In the genomic region with DNA sequence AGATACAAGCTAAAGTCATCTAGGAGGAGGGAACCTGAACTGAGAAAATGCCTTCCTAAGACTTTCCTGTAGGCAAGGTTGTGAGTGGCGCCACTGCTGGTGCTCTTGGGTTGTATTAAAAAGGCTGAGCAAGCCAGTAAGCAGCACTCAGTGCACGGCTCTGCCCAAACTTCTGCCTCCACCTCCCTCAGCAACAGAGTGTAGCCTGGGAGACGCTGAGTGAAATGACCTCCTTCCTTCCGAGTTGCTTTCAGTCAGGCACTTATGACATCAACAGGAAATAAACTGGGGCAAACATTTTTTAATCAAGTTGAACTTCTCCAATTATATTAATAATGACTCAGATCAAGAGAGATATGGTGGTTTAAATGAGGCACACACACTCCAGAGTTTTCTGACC, we compare ENCODE assay signal across 18 mouse cellular contexts. TPM values are rescaled to one million over a fixed set of nuclear protein-coding genes. Genes with fewer than 3 reads are reported as not detected.
DNase-seq lines count a peak whose midpoint lies in the region; ATAC-seq and TF ChIP-seq lines count a peak whose summit lies in the region.
"Had no signal": no experiment of that assay in that cellular context is flagged by ENCODE, and none has a peak within 500 bp of the region (broad histone marks: within the 10 kb centered on the region; RNA-seq: fewer than 3 reads in every experiment).

No protein-coding gene starts in this region.

- intact Hi-C loops in gastrocnemius, adult 2 months (cut with DNase I) = no loop called here

- peak overlapping the region; percentile 81 for H3K27ac ChIP-seq in gastrocnemius, adult 2 months
- H3K27ac ChIP-seq in limb, embryonic 15.5 days = peak overlapping the region; percentile 44; the same call in 1 of the 2 replicates
- no peak overlapping the region for H3K27ac ChIP-seq in limb, embryonic 10.5 days
- peak overlapping the region; percentile 64 for H3K27ac ChIP-seq in macrophage
- H3K27ac ChIP-seq in intestine, embryonic 16.5 days (ENCODE audit: low read length) = no peak overlapping the region
- H3K27ac ChIP-seq: embryonic facial prominence, embryonic 12.5 days; forebrain, embryonic 10.5 days; liver, embryonic 15.5 days; midbrain, embryonic 12.5 days had no signal

- peaks cover 20% of the 10 kb centered on the region for H3K36me3 ChIP-seq in limb, embryonic 15.5 days
- peaks cover 73% of the 10 kb centered on the region for H3K36me3 ChIP-seq in limb, embryonic 10.5 days
- no peaks in the 10 kb centered on the region; the same call in 1 of the 2 replicates for H3K36me3 ChIP-seq in macrophage (ENCODE audit: inconsistent target)
- H3K36me3 ChIP-seq in intestine, embryonic 16.5 days (ENCODE audit: control insufficient read depth, insufficient read depth, low read length) = no peaks in the 10 kb centered on the region

- 65% methylated on average over 4 of the region's 4 CpGs for WGBS in limb, embryonic 15.5 days
- 79% methylated on average over 4 of the region's 4 CpGs for WGBS in limb, embryonic 10.5 days
- 13% methylated on average over 4 of the region's 4 CpGs for WGBS in macrophage (ENCODE audit: missing documents)
- WGBS in intestine, embryonic 16.5 days = 72% methylated on average over 4 of the region's 4 CpGs

- no peak overlapping the region for H3K9ac ChIP-seq in limb, embryonic 15.5 days
- no peak overlapping the region for H3K9ac ChIP-seq in intestine, embryonic 16.5 days (ENCODE audit: low read depth, low read length)
- H3K9ac ChIP-seq: embryonic facial prominence, embryonic 12.5 days; liver, embryonic 15.5 days; midbrain, embryonic 12.5 days had no signal

- no peak overlapping the region for H3K4me2 ChIP-seq in limb, embryonic 15.5 days
- H3K4me2 ChIP-seq in intestine, embryonic 16.5 days (ENCODE audit: low read depth, low read length) = no peak overlapping the region
- H3K4me2 ChIP-seq: embryonic facial prominence, embryonic 12.5 days; liver, embryonic 15.5 days; midbrain, embryonic 12.5 days had no signal

- H3K4me3 ChIP-seq in gastrocnemius, adult 2 months = no peak overlapping the region
- H3K4me3 ChIP-seq in limb, embryonic 15.5 days = no peak overlapping the region
- H3K4me3 ChIP-seq in limb, embryonic 10.5 days = no peak overlapping the region
- no peak overlapping the region for H3K4me3 ChIP-seq in macrophage (ENCODE audit: inconsistent target)
- H3K4me3 ChIP-seq in intestine, embryonic 16.5 days (ENCODE audit: low read length) = no peak overlapping the region
- H3K4me3 ChIP-seq: embryonic facial prominence, embryonic 12.5 days; forebrain, embryonic 10.5 days; liver, embryonic 15.5 days; midbrain, embryonic 12.5 days had no signal

- no peaks in the 10 kb centered on the region for H3K27me3 ChIP-seq in limb, embryonic 15.5 days
- no peaks in the 10 kb centered on the region for H3K27me3 ChIP-seq in limb, embryonic 10.5 days (ENCODE audit: low read depth, poor library complexity, severe bottlenecking)
- no peaks in the 10 kb centered on the region for H3K27me3 ChIP-seq in intestine, embryonic 16.5 days (replicated peaks; ENCODE audit: control insufficient read depth, insufficient read depth, low read length)
- H3K27me3 ChIP-seq: embryonic facial prominence, embryonic 12.5 days; liver, embryonic 15.5 days; midbrain, embryonic 12.5 days had no signal

- peaks cover 18% of the 10 kb centered on the region for H3K4me1 ChIP-seq in limb, embryonic 15.5 days
- no peaks in the 10 kb centered on the region for H3K4me1 ChIP-seq in limb, embryonic 10.5 days
- H3K4me1 ChIP-seq in intestine, embryonic 16.5 days (ENCODE audit: control insufficient read depth, insufficient read depth, low read length) = peaks cover 10% of the 10 kb centered on the region; the same call in 1 of the 2 replicates
- H3K4me1 ChIP-seq: embryonic facial prominence, embryonic 12.5 days; forebrain, embryonic 10.5 days had no signal

- DNase-seq in gastrocnemius, adult 2 months = no peak
- no peak for DNase-seq in gastrocnemius, adult 18-20 months (ENCODE audit: low spot score)
- no peak for DNase-seq in limb, embryonic 10.5 days (ENCODE audit: low spot score)
- no peak for DNase-seq in frontal cortex, postnatal 14 days (ENCODE audit: low spot score in 2 of 2)
- DNase-seq: cerebellum, postnatal 14 days; gastrocnemius, postnatal 10 days; heart, postnatal 4 days; retina, postnatal 1 day; spleen, adult 18-20 months had no signal

- no peak for ATAC-seq in limb, embryonic 15.5 days (ENCODE audit: insufficient number of reproducible peaks, low FRiP score, low TSS enrichment, low read depth)
- peak; percentile 88 for ATAC-seq in CD4-positive, CD25-positive, alpha-beta regulatory T cell, adult 4 months
- ATAC-seq in intestine, embryonic 16.5 days = no peak
- ATAC-seq: intestine, postnatal 0 days had no signal

- H3K9me3 ChIP-seq in limb, embryonic 15.5 days = no peaks in the 10 kb centered on the region
- no peaks in the 10 kb centered on the region for H3K9me3 ChIP-seq in limb, embryonic 10.5 days (replicated peaks)
- H3K9me3 ChIP-seq in intestine, embryonic 16.5 days (ENCODE audit: control insufficient read depth, low read length) = no peaks in the 10 kb centered on the region
- H3K9me3 ChIP-seq: embryonic facial prominence, embryonic 12.5 days; forebrain, embryonic 10.5 days; liver, embryonic 15.5 days; midbrain, embryonic 12.5 days had no signal

- TF ChIP-seq CTCF in gastrocnemius, adult 2 months (IDR thresholded peaks at IDR 0.05) = no peak

- H3K79me2 ChIP-seq in macrophage (ENCODE audit: inconsistent target) = peaks cover 100% of the 10 kb centered on the region

RNA-seq across cellular contexts. Expression of a gene that starts 10.2 kb away (rescaled TPM):
- 10 to 100 TPM; 15.3 to 21.9 TPM for total RNA-seq in gastrocnemius, adult 2 months (2021)
- 10 to 100 TPM; 16.6 to 17.4 TPM for total RNA-seq in gastrocnemius, adult 18-20 months (2021)
- polyA plus RNA-seq in limb, embryonic 15.5 days (2015; fragmentation: Nextera tagmentation; extraction: Ambion mirVana) = 73.7 and 77.9 TPM in 2 replicates
- polyA plus RNA-seq in limb, embryonic 10.5 days (2016; fragmentation: Nextera tagmentation; extraction: Ambion mirVana) = 86.2 and 95.5 TPM in 2 replicates
- polyA plus RNA-seq in CD4-positive, CD25-positive, alpha-beta regulatory T cell, adult 4 months (2017; shearing (Covaris generic)) = 10 to 100 TPM; 27.1 to 30.3 TPM
- total RNA-seq in macrophage (2018; cell fraction: chromatin; rRNA removed) = 10 to 100 TPM in 22 of 26 experiments, 1 to 10 TPM in 4; 4.4 to 64.4 (median 24.7) TPM
- 10 to 100 TPM; 33.0 to 70.9 (median 60.9) TPM for total RNA-seq in macrophage (2018; cell fraction: cytosol; rRNA removed)
- 10 to 100 TPM; 11.7 to 72.5 (median 38.1) TPM for total RNA-seq in macrophage (2018; cell fraction: nucleus; rRNA removed)
- polyA plus RNA-seq in macrophage (2018) = 44.7 to 60.7 TPM (median 47.9 TPM) in 3 replicates
- polyA plus RNA-seq in intestine, embryonic 16.5 days (2015; fragmentation: Nextera tagmentation; extraction: Ambion mirVana) = 80.8 and 83.6 TPM in 2 replicates

RNA-seq across cellular contexts. Expression of a gene that starts 11.2 kb away (rescaled TPM):
- 100 to 1,000 TPM; 116 TPM for total RNA-seq in gastrocnemius, adult 2 months (2021)
- total RNA-seq in gastrocnemius, adult 18-20 months (2021) = 100 to 1,000 TPM in 1 of 2 experiments, 10 to 100 TPM in 1; 81.1 to 111 TPM
- 218 and 227 TPM in 2 replicates for polyA plus RNA-seq in limb, embryonic 15.5 days (2015; fragmentation: Nextera tagmentation; extraction: Ambion mirVana)
- 256 and 281 TPM in 2 replicates for polyA plus RNA-seq in limb, embryonic 10.5 days (2016; fragmentation: Nextera tagmentation; extraction: Ambion mirVana)
- polyA plus RNA-seq in CD4-positive, CD25-positive, alpha-beta regulatory T cell, adult 4 months (2017; shearing (Covaris generic)) = 100 to 1,000 TPM; 426 to 510 TPM
- total RNA-seq in macrophage (2018; cell fraction: chromatin; rRNA removed) = 100 to 1,000 TPM; 165 to 694 (median 511) TPM
- total RNA-seq in macrophage (2018; cell fraction: cytosol; rRNA removed) = 100 to 1,000 TPM in 20 of 26 experiments, 10 to 100 TPM in 6; 82.7 to 154 (median 113) TPM
- 100 to 1,000 TPM; 124 to 407 (median 282) TPM for total RNA-seq in macrophage (2018; cell fraction: nucleus; rRNA removed)
- polyA plus RNA-seq in macrophage (2018) = 134 to 172 TPM (median 137 TPM) in 3 replicates
- polyA plus RNA-seq in intestine, embryonic 16.5 days (2015; fragmentation: Nextera tagmentation; extraction: Ambion mirVana) = 171 and 184 TPM in 2 replicates

RNA-seq across cellular contexts. Expression of a gene that starts 34.1 kb away (rescaled TPM):
- total RNA-seq in gastrocnemius, adult 2 months (2021) = 1 to 10 TPM; 3.2 to 4.4 TPM
- 1 to 10 TPM; 3.8 to 5.0 TPM for total RNA-seq in gastrocnemius, adult 18-20 months (2021)
- polyA plus RNA-seq in limb, embryonic 15.5 days (2015; fragmentation: Nextera tagmentation; extraction: Ambion mirVana) = 25.1 and 30.5 TPM in 2 replicates
- 13.1 and 23.0 TPM in 2 replicates for polyA plus RNA-seq in limb, embryonic 10.5 days (2016; fragmentation: Nextera tagmentation; extraction: Ambion mirVana)
- 100 to 1,000 TPM; 185 to 348 TPM for polyA plus RNA-seq in CD4-positive, CD25-positive, alpha-beta regulatory T cell, adult 4 months (2017; shearing (Covaris generic))
- 10 to 100 TPM in 5 of 26 experiments, 1 to 10 TPM in 19, under 1 TPM in 2; 0.87 to 13.2 (median 4.0) TPM for total RNA-seq in macrophage (2018; cell fraction: chromatin; rRNA removed)
- total RNA-seq in macrophage (2018; cell fraction: cytosol; rRNA removed) = 100 to 1,000 TPM in 1 of 26 experiments, 10 to 100 TPM in 25; 28.5 to 108 (median 51.6) TPM
- 10 to 100 TPM in 22 of 26 experiments, 1 to 10 TPM in 4; 6.2 to 65.2 (median 21.2) TPM for total RNA-seq in macrophage (2018; cell fraction: nucleus; rRNA removed)
- 26.5 to 58.0 TPM (median 47.3 TPM) in 3 replicates for polyA plus RNA-seq in macrophage (2018)
- polyA plus RNA-seq in intestine, embryonic 16.5 days (2015; fragmentation: Nextera tagmentation; extraction: Ambion mirVana) = 27.7 and 28.4 TPM in 2 replicates

Comparison
In these comparisons a context has a peak if more than half of its experiments do, and no peak if none do; other contexts are left out.
1. H3K27ac ChIP-seq: peak in gastrocnemius, adult 2 months (single experiment), limb, embryonic 15.5 days (single experiment) and macrophage (single experiment); none in limb, embryonic 10.5 days (single experiment) and intestine, embryonic 16.5 days (single experiment).